Mouse (Mus musculus): ENCODE data around the gene Sptbn2. TPM values are rescaled to one million over a fixed set of nuclear protein-coding genes. Genes with fewer than 3 reads are reported as not detected.

The Sptbn2 gene
- polyA plus RNA-seq, 1 experiment from 2014 or later: 7.7 TPM

DNA sequence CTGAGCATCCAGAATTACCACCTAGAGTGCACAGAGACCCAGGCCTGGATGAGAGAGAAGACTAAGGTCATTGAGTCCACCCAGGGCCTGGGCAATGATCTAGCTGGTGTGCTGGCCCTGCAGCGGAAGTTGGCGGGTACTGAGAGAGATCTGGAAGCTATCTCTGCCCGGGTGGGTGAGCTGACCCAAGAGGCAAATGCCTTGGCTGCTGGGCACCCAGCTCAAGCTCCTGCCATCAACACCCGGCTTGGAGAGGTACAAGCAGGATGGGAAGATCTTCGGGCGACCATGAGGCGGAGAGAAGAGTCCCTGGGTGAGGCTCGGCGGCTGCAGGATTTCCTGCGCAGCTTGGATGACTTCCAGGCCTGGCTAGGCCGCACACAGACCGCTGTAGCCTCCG lies 26.9 kb downstream of the Sptbn2 start:
- Histone ChIP-seq H3K4me1 (no peaks in the 10 kb centered on the region), H3K27me3 (replicated peaks; ENCODE audit: low read depth, poor library complexity, severe bottlenecking) (no peaks in the 10 kb centered on the region), H3K27ac (replicated peaks) (no peak overlapping the region), H3K36me3 (replicated peaks) (peaks cover 83% of the 10 kb centered on the region), H3K4me3 (no peak overlapping the region), H3K9me3 (no peaks in the 10 kb centered on the region)
- no peak for DNase-seq (ENCODE audit: low spot score)
- 87% methylated on average over 13 of the region's 13 CpGs for WGBS

DNA sequence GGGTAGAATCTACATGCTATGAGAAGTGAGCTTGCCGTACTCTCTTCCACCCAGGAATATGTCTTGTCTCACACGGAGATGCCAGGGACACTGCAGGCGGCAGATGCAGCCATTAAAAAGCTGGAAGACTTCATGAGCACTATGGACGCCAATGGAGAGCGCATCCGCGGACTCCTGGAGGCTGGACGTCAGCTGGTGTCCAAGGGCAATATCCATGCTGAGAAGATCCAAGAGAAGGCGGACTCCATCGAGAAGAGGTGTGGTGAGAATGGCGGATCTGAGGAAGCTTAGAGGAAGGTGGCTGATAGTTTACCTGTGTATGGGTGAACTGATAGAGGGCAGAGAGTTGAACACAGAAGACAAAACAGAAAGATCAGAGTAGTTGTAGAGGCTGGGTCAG lies 28.1 kb downstream of the Sptbn2 start:
- H3K27me3 ChIP-seq (replicated peaks; ENCODE audit: low read depth, poor library complexity, severe bottlenecking): no peaks in the 10 kb centered on the region
- 90% methylated on average over 11 of the region's 11 CpGs for WGBS
- H3K27ac ChIP-seq (replicated peaks): no peak overlapping the region
- no peaks in the 10 kb centered on the region for H3K9me3 ChIP-seq
- H3K36me3 ChIP-seq (replicated peaks): peaks cover 74% of the 10 kb centered on the region
- DNase-seq (ENCODE audit: low spot score): no peak
- H3K4me1 ChIP-seq: no peaks in the 10 kb centered on the region
- H3K4me3 ChIP-seq: no peak overlapping the region

DNA sequence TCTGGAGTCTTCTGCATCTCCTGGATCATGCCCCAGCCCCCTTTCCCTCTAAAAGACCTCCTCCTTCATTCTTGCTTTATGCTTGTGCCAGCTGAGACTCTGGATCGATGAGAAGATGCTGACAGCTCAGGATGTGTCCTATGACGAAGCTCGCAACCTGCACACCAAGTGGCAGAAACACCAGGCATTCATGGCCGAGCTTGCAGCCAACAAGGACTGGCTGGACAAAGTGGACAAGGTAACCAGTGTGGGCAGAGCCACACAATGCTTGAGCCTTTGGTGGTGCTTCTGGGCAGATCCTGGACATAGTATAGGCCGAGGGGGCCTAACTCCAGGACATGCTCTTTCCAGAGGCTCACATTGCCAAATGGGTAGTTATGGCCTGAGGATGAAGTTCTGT lies 28.8 kb downstream of the Sptbn2 start:
- Histone ChIP-seq H3K36me3 (replicated peaks) (peaks cover 74% of the 10 kb centered on the region), H3K4me3 (no peak overlapping the region), H3K27ac (replicated peaks) (no peak overlapping the region), H3K27me3 (replicated peaks; ENCODE audit: low read depth, poor library complexity, severe bottlenecking) (no peaks in the 10 kb centered on the region), H3K9me3 (no peaks in the 10 kb centered on the region), H3K4me1 (no peaks in the 10 kb centered on the region)
- 95% methylated on average over 5 of the region's 5 CpGs for WGBS
- no peak for DNase-seq (ENCODE audit: low spot score)

DNA sequence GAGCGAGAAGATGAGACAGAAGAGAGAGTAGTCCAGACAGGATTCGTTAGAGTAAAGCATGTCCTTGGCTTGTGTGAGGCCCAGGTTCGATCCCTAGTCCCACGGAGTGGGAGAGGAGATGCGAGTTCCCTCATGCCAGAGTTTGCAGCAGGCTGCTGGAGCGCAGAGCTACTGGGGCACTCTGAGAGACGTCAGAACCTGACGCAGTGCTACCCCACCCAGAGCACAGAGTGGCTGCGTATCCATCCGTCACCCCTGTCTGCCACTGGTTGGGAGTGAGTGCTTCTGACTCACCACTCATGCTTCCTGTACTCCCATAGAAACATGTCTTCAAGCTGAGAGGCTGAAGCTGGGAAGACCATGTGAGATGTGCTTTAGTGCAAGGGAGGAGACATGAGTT lies 30.5 kb downstream of the Sptbn2 start:
- 83% methylated on average over 10 of the region's 10 CpGs for WGBS
- Histone ChIP-seq H3K9me3 (no peaks in the 10 kb centered on the region), H3K4me1 (no peaks in the 10 kb centered on the region), H3K36me3 (replicated peaks) (peaks cover 85% of the 10 kb centered on the region), H3K4me3 (no peak overlapping the region), H3K27ac (replicated peaks) (no peak overlapping the region), H3K27me3 (replicated peaks; ENCODE audit: low read depth, poor library complexity, severe bottlenecking) (no peaks in the 10 kb centered on the region)
- DNase-seq (ENCODE audit: low spot score): no peak

DNA sequence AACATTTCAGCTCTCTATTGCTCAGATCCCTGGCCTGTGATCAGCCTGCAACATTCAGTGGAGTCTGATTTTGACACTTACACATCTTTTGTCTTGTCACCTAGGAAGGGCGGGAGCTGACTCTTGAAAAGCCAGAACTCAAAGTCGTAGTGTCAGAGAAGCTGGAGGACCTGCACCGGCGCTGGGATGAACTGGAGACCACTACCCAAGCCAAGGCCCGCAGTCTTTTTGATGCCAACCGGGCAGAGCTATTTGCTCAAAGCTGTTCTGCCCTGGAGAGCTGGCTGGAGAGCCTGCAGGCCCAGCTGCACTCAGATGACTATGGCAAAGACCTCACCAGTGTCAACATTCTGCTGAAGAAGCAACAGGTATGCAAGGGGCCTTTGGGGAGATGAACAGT lies 31.3 kb downstream of the Sptbn2 start:
- DNase-seq (ENCODE audit: low spot score): no peak
- peaks cover 85% of the 10 kb centered on the region for H3K36me3 ChIP-seq (replicated peaks)
- WGBS: 89% methylated on average over 6 of the region's 6 CpGs

DNA sequence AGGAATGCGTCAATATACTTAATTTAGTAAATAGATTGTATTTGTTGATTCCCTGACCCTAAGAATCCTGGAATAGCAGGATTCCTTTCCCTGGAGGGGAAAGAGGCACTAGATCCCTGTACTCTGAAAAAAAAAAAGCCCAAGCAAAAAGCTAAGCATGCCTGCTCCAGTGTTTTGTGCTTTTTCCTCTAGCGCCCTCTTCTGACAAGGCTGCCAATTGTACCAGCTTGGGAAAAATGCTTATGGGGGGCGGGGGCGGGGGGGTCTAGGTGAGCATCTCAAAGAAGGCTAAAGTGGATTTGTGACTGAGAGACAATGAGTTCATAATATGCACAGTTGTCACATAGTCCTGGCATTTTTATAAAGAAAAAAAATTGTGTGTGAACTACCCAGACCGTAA lies 32.6 kb downstream of the Sptbn2 start:
- Histone ChIP-seq H3K27ac (replicated peaks) (no peak overlapping the region), H3K36me3 (replicated peaks) (peaks cover 85% of the 10 kb centered on the region), H3K4me3 (no peak overlapping the region), H3K27me3 (replicated peaks; ENCODE audit: low read depth, poor library complexity, severe bottlenecking) (no peaks in the 10 kb centered on the region), H3K4me1 (no peaks in the 10 kb centered on the region), H3K9me3 (no peaks in the 10 kb centered on the region)
- whole genome bisulfite sequencing: 42% methylated on average over 5 of the region's 5 CpGs
- peak; percentile 41 for DNase-seq (ENCODE audit: low spot score)

More for the DNA sequence above, 31.3 kb downstream of the Sptbn2 start:
- Histone ChIP-seq H3K4me1 (no peaks in the 10 kb centered on the region), H3K9me3 (no peaks in the 10 kb centered on the region), H3K27me3 (replicated peaks; ENCODE audit: low read depth, poor library complexity, severe bottlenecking) (no peaks in the 10 kb centered on the region), H3K4me3 (no peak overlapping the region), H3K27ac (replicated peaks) (no peak overlapping the region)

DNA sequence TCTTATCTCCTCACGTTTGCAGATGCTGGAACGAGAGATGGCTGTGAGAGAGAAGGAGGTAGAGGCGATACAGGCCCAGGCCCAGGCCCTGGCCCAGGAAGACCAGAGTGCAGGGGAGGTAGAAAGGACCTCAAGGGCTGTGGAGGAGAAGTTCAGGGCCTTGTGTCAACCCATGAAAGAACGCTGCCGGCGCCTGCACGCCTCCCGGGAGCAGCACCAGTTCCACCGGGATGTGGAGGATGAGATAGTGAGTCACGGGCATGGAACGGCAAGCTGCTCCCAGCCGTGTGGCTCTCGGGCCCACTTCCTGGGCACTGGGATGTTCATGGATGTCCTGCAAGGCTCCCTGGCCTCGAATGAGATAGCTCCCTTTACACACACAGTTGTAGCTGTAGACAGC lies 33.1 kb downstream of the Sptbn2 start:
- no peak for DNase-seq (ENCODE audit: low spot score)
- 82% methylated on average over 14 of the region's 14 CpGs for WGBS
- Histone ChIP-seq H3K4me1 (no peaks in the 10 kb centered on the region), H3K27ac (replicated peaks) (no peak overlapping the region), H3K9me3 (no peaks in the 10 kb centered on the region), H3K27me3 (replicated peaks; ENCODE audit: low read depth, poor library complexity, severe bottlenecking) (no peaks in the 10 kb centered on the region), H3K4me3 (no peak overlapping the region), H3K36me3 (replicated peaks) (peaks cover 86% of the 10 kb centered on the region)

DNA sequence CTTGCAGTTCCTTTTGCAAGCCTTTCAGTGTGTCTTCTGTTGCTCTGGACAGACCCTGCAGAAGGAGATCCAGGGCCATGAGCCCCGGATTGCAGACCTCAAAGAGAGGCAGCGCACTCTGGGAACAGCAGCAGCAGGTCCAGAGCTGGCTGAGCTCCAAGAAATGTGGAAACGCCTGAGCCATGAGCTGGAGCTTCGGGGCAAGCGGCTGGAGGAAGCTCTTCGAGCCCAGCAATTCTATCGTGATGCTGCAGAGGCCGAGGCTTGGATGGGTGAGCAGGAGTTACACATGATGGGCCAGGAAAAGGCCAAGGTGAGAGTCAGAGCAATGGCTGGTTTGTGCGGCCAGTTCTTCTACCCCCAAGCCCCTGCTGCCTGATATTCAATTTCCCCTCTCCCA lies 34.1 kb downstream of the Sptbn2 start:
- Histone ChIP-seq H3K27me3 (replicated peaks; ENCODE audit: low read depth, poor library complexity, severe bottlenecking) (no peaks in the 10 kb centered on the region), H3K36me3 (replicated peaks) (peaks cover 86% of the 10 kb centered on the region), H3K9me3 (no peaks in the 10 kb centered on the region), H3K4me3 (no peak overlapping the region), H3K27ac (replicated peaks) (no peak overlapping the region), H3K4me1 (no peaks in the 10 kb centered on the region)
- no peak for DNase-seq (ENCODE audit: low spot score)
- 88% methylated on average over 9 of the region's 9 CpGs for WGBS

DNA sequence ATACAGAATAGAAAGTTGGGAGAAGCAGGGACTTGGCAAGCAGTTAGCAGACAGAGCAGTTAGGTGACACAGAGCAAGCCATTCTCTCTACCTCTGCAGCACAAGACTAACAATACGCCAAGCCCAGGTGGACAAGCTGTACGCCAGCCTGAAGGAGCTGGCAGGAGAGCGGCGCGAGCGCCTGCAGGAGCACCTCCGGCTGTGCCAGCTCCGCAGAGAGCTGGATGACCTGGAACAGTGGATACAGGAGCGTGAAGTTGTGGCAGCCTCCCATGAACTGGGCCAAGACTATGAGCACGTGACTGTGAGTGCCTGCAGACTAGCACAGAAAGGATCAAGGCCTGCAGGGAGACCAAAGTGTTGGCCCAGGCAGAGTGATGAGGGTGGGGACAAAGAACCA lies 34.7 kb downstream of the Sptbn2 start:
- 91% methylated on average over 10 of the region's 10 CpGs for WGBS
- no peaks in the 10 kb centered on the region for H3K4me1 ChIP-seq
- no peak overlapping the region for H3K27ac ChIP-seq (replicated peaks)
- H3K27me3 ChIP-seq (replicated peaks; ENCODE audit: low read depth, poor library complexity, severe bottlenecking): no peaks in the 10 kb centered on the region
- H3K36me3 ChIP-seq (replicated peaks): peaks cover 86% of the 10 kb centered on the region
- H3K4me3 ChIP-seq: no peak overlapping the region
- no peak for DNase-seq (ENCODE audit: low spot score)
- no peaks in the 10 kb centered on the region for H3K9me3 ChIP-seq

DNA sequence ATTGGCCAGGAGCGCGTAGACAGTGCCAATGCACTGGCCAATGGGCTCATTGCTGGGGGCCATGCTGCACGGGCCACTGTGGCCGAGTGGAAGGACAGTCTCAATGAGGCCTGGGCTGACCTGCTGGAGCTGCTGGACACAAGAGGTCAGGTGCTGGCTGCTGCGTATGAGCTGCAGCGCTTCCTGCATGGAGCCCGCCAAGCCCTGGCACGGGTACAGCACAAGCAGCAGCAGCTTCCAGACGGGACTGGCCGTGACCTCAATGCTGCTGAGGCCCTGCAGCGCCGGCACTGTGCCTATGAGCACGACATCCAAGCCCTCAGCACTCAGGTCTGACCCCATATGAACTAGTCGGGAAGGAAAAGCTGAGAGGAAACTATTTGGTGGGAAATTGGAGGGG lies 35.6 kb downstream of the Sptbn2 start:
- 86% methylated on average over 14 of the region's 14 CpGs for WGBS
- H3K4me1 ChIP-seq: no peaks in the 10 kb centered on the region
- no peaks in the 10 kb centered on the region for H3K9me3 ChIP-seq
- DNase-seq (ENCODE audit: low spot score): no peak
- H3K36me3 ChIP-seq (replicated peaks): peaks cover 85% of the 10 kb centered on the region
- H3K27me3 ChIP-seq (replicated peaks; ENCODE audit: low read depth, poor library complexity, severe bottlenecking): no peaks in the 10 kb centered on the region
- H3K4me3 ChIP-seq: no peak overlapping the region
- H3K27ac ChIP-seq (replicated peaks): no peak overlapping the region

DNA sequence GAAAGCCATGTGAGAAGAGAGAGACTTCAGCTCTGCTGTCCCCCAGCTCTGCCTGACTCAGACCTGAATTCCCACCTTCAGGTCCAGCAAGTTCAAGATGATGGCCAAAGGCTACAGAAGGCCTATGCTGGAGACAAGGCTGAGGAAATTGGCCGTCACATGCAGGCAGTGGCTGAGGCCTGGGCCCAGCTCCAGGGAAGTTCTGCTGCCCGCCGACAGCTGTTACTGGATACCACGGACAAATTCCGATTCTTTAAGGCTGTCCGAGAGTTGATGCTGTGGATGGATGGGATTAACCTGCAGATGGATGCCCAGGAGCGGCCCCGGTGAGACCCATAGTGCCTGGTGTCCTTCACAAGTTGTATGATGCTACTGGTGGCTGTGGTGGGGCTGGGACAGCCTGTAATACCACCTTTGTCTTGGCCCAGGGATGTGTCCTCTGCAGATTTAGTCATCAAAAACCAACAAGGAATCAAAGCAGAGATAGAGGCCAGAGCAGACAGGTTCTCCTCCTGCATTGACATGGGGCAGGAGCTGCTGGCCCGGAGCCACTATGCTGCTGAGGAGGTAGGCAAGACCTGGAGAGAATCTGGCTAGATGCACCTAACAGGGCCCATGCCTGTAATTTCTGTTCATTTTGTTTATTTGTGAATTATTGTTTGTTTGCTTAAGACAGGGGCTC lies 36.8 kb downstream of the Sptbn2 start:
- WGBS: 92% methylated on average over 9 of the region's 9 CpGs
- Histone ChIP-seq H3K27me3 (replicated peaks; ENCODE audit: low read depth, poor library complexity, severe bottlenecking) (no peaks in the 10 kb centered on the region), H3K27ac (replicated peaks) (no peak overlapping the region), H3K4me3 (no peak overlapping the region), H3K36me3 (replicated peaks) (peaks cover 86% of the 10 kb centered on the region), H3K9me3 (no peaks in the 10 kb centered on the region), H3K4me1 (no peaks in the 10 kb centered on the region)
- DNase-seq (ENCODE audit: low spot score): no peak

DNA sequence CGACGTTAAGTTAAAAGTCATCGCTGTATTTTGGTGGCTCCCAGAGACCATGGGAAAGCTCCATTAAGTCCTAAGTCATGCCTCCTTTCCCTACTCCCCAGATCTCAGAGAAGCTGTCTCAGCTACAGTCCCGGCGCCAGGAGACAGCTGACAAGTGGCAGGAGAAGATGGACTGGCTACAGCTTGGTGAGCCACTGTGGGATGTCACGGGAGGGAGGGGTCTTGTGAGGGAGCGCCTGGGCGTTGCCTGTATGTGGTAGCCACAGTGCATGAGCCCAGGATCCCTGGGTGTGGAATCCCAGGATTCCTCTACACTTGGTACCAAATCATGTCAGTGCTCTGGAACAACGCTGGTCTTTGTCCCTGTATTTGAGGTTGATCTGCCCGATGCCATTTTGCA lies 37.5 kb downstream of the Sptbn2 start:
- Histone ChIP-seq H3K27ac (replicated peaks) (no peak overlapping the region), H3K4me3 (no peak overlapping the region), H3K27me3 (replicated peaks; ENCODE audit: low read depth, poor library complexity, severe bottlenecking) (no peaks in the 10 kb centered on the region), H3K9me3 (no peaks in the 10 kb centered on the region), H3K4me1 (no peaks in the 10 kb centered on the region), H3K36me3 (replicated peaks) (peaks cover 86% of the 10 kb centered on the region)
- no peak for DNase-seq (ENCODE audit: low spot score)
- 89% methylated on average over 10 of the region's 10 CpGs for WGBS

DNA sequence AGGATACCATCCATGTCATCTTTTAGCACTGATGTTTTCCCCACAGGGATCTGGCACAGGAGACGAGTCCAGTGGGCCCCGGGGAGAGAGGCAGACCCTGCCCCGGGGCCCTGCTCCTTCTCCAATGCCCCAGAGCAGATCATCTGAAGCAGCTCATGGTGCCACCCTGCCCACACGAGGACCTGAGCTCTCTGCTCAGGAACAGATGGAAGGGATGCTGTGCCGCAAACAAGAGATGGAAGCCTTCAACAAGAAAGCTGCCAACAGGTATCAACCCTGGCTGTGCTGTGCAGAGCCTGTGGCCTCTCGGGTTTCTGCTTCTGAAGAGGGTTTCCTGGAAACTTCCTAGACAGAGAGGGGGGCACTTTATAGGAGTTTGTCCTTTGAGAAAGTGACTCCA lies 39.0 kb downstream of the Sptbn2 start:
- Histone ChIP-seq H3K27me3 (replicated peaks; ENCODE audit: low read depth, poor library complexity, severe bottlenecking) (no peaks in the 10 kb centered on the region), H3K36me3 (replicated peaks) (peaks cover 73% of the 10 kb centered on the region), H3K9me3 (no peaks in the 10 kb centered on the region), H3K4me1 (no peaks in the 10 kb centered on the region), H3K4me3 (no peak overlapping the region), H3K27ac (replicated peaks) (no peak overlapping the region)
- WGBS: 87% methylated on average over 6 of the region's 6 CpGs
- DNase-seq (ENCODE audit: low spot score): no peak

All from embryonic facial prominence, embryonic 10.5 days (tissue).